Mouse (Mus musculus): ENCODE data around the gene Apba2. TPM values are rescaled to one million over a fixed set of nuclear protein-coding genes. Genes with fewer than 3 reads are reported as not detected.

Apba2 gene
- polyA plus RNA-seq, 1 experiment from 2014 or later: 0.27 TPM

- ATAC-seq (ENCODE audit: low read depth): no peak
- no peaks in the 10 kb centered on the region for H3K36me3 ChIP-seq
- no peak for DNase-seq
- H3K4me1 ChIP-seq (replicated peaks): no peaks in the 10 kb centered on the region
- H3K4me2 ChIP-seq: no peak overlapping the region
- H3K4me3 ChIP-seq (replicated peaks): no peak overlapping the region
- no peak overlapping the region for H3K9ac ChIP-seq
- H3K27me3 ChIP-seq: no peaks in the 10 kb centered on the region
- WGBS (ENCODE audit: insufficient replicate concordance): 53% methylated on average over 11 of the region's 11 CpGs
- no peak overlapping the region for H3K27ac ChIP-seq
- H3K9me3 ChIP-seq (replicated peaks): no peaks in the 10 kb centered on the region
These were observed 87.3 kb downstream of the Apba2 start for GRCm38 (mm10) chr7:64588636-64589389.

- 57% methylated on average over 6 of the region's 6 CpGs for WGBS (ENCODE audit: insufficient replicate concordance)
- Histone ChIP-seq H3K4me2 (no peak overlapping the region), H3K4me1 (replicated peaks) (no peaks in the 10 kb centered on the region), H3K9ac (no peak overlapping the region), H3K36me3 (no peaks in the 10 kb centered on the region), H3K9me3 (replicated peaks) (no peaks in the 10 kb centered on the region; the same call in 1 of the 2 replicates), H3K27me3 (no peaks in the 10 kb centered on the region), H3K4me3 (replicated peaks) (no peak overlapping the region), H3K27ac (no peak overlapping the region)
- ATAC-seq (ENCODE audit: low read depth): no peak
- DNase-seq: no peak
These were observed 93.8 kb downstream of the Apba2 start for GRCm38 (mm10) chr7:64595256-64595655.

GRCm38 (mm10) chr7:64596652-64597051 lies 95.1 kb downstream of the Apba2 start:
- ATAC-seq (ENCODE audit: low read depth): no peak

GRCm38 (mm10) chr7:64609866-64610265 lies 108.4 kb downstream of the Apba2 start:
- Histone ChIP-seq H3K9ac (no peak overlapping the region), H3K27ac (no peak overlapping the region), H3K27me3 (no peaks in the 10 kb centered on the region), H3K4me1 (replicated peaks) (no peaks in the 10 kb centered on the region), H3K4me2 (no peak overlapping the region), H3K36me3 (no peaks in the 10 kb centered on the region), H3K4me3 (replicated peaks) (no peak overlapping the region), H3K9me3 (replicated peaks) (peaks cover 6% of the 10 kb centered on the region; the same call in 1 of the 2 replicates)
- no peak for ATAC-seq (ENCODE audit: low read depth)
- DNase-seq: no peak
- 50% methylated on average over 3 of the region's 3 CpGs for WGBS (ENCODE audit: insufficient replicate concordance)

More at GRCm38 (mm10) chr7:64596652-64597051, 95.1 kb downstream of the Apba2 start:
- Histone ChIP-seq H3K4me3 (replicated peaks) (no peak overlapping the region), H3K9ac (no peak overlapping the region), H3K9me3 (replicated peaks) (no peaks in the 10 kb centered on the region; the same call in 1 of the 2 replicates), H3K4me2 (no peak overlapping the region), H3K27me3 (no peaks in the 10 kb centered on the region), H3K27ac (no peak overlapping the region), H3K36me3 (no peaks in the 10 kb centered on the region), H3K4me1 (replicated peaks) (no peaks in the 10 kb centered on the region)
- DNase-seq: no peak
- 70% methylated on average over 9 of the region's 9 CpGs for WGBS (ENCODE audit: insufficient replicate concordance)

GRCm38 (mm10) chr7:64610875-64611274 lies 109.4 kb downstream of the Apba2 start:
- 55% methylated on average over 4 of the region's 4 CpGs for WGBS (ENCODE audit: insufficient replicate concordance)
- H3K4me2 ChIP-seq: no peak overlapping the region

GRCm38 (mm10) chr7:64619261-64619660 lies 117.8 kb downstream of the Apba2 start:
- ATAC-seq (ENCODE audit: low read depth): no peak
- Histone ChIP-seq H3K4me1 (replicated peaks) (no peaks in the 10 kb centered on the region), H3K4me2 (no peak overlapping the region), H3K27ac (no peak overlapping the region), H3K9me3 (replicated peaks) (0 out of 2 replicates have a peak, but pooled peaks cover 9% of the 10 kb centered on the region), H3K9ac (no peak overlapping the region), H3K4me3 (replicated peaks) (no peak overlapping the region), H3K27me3 (no peaks in the 10 kb centered on the region), H3K36me3 (no peaks in the 10 kb centered on the region)
- WGBS (ENCODE audit: insufficient replicate concordance): 64% methylated on average over 4 of the region's 4 CpGs
- DNase-seq: no peak

More at GRCm38 (mm10) chr7:64610875-64611274, 109.4 kb downstream of the Apba2 start:
- no peak for ATAC-seq (ENCODE audit: low read depth)
- no peaks in the 10 kb centered on the region for H3K4me1 ChIP-seq (replicated peaks)
- H3K27ac ChIP-seq: no peak overlapping the region
- H3K36me3 ChIP-seq: no peaks in the 10 kb centered on the region
- H3K9me3 ChIP-seq (replicated peaks): peaks cover 6% of the 10 kb centered on the region; the same call in 1 of the 2 replicates
- no peak for DNase-seq
- no peak overlapping the region for H3K9ac ChIP-seq
- no peaks in the 10 kb centered on the region for H3K27me3 ChIP-seq
- no peak overlapping the region for H3K4me3 ChIP-seq (replicated peaks)

- Histone ChIP-seq H3K36me3 (no peaks in the 10 kb centered on the region), H3K4me2 (no peak overlapping the region), H3K9me3 (replicated peaks) (peaks cover 9% of the 10 kb centered on the region; the same call in 1 of the 2 replicates), H3K9ac (no peak overlapping the region), H3K4me1 (replicated peaks) (no peaks in the 10 kb centered on the region), H3K27ac (no peak overlapping the region), H3K4me3 (replicated peaks) (no peak overlapping the region), H3K27me3 (no peaks in the 10 kb centered on the region)
- no peak for ATAC-seq (ENCODE audit: low read depth)
- DNase-seq: no peak
- 61% methylated on average over 8 of the region's 8 CpGs for WGBS (ENCODE audit: insufficient replicate concordance)
These were observed 125.0 kb downstream of the Apba2 start for GRCm38 (mm10) chr7:64626494-64626893.

GRCm38 (mm10) chr7:64627972-64628655 lies 126.6 kb downstream of the Apba2 start:
- H3K27me3 ChIP-seq: no peaks in the 10 kb centered on the region
- H3K27ac ChIP-seq: no peak overlapping the region
- WGBS (ENCODE audit: insufficient replicate concordance): 50% methylated on average over 8 of the region's 8 CpGs
- H3K9me3 ChIP-seq (replicated peaks): peaks cover 9% of the 10 kb centered on the region; the same call in 1 of the 2 replicates
- H3K4me2 ChIP-seq: no peak overlapping the region
- ATAC-seq (ENCODE audit: low read depth) (no peak), DNase-seq (no peak)
- H3K36me3 ChIP-seq: no peaks in the 10 kb centered on the region
- no peak overlapping the region for H3K9ac ChIP-seq
- H3K4me3 ChIP-seq (replicated peaks): no peak overlapping the region
- H3K4me1 ChIP-seq (replicated peaks): no peaks in the 10 kb centered on the region

- H3K4me2 ChIP-seq: no peak overlapping the region
- peaks cover 9% of the 10 kb centered on the region for H3K9me3 ChIP-seq (replicated peaks)
- no peaks in the 10 kb centered on the region for H3K4me1 ChIP-seq (replicated peaks)
- no peak for ATAC-seq (ENCODE audit: low read depth)
- H3K27ac ChIP-seq: no peak overlapping the region
- 61% methylated on average over 6 of the region's 6 CpGs for WGBS (ENCODE audit: insufficient replicate concordance)
- H3K4me3 ChIP-seq (replicated peaks): no peak overlapping the region
- no peaks in the 10 kb centered on the region for H3K27me3 ChIP-seq
- no peaks in the 10 kb centered on the region for H3K36me3 ChIP-seq
- no peak for DNase-seq
- H3K9ac ChIP-seq: no peak overlapping the region
These were observed 129.2 kb downstream of the Apba2 start for GRCm38 (mm10) chr7:64630697-64631096.

GRCm38 (mm10) chr7:64631131-64631530 lies 129.6 kb downstream of the Apba2 start:
- Histone ChIP-seq H3K27ac (no peak overlapping the region), H3K27me3 (no peaks in the 10 kb centered on the region)
- WGBS (ENCODE audit: insufficient replicate concordance): 57% methylated on average over 6 of the region's 6 CpGs

GRCm38 (mm10) chr7:64631781-64632351 lies 130.4 kb downstream of the Apba2 start:
- no peaks in the 10 kb centered on the region for H3K36me3 ChIP-seq
- no peak overlapping the region for H3K27ac ChIP-seq
- H3K9ac ChIP-seq: no peak overlapping the region
- DNase-seq (no peak), ATAC-seq (ENCODE audit: low read depth) (no peak)
- H3K27me3 ChIP-seq: no peaks in the 10 kb centered on the region
- H3K4me2 ChIP-seq: no peak overlapping the region
- 69% methylated on average over 6 of the region's 6 CpGs for WGBS (ENCODE audit: insufficient replicate concordance)
- H3K4me1 ChIP-seq (replicated peaks): no peaks in the 10 kb centered on the region
- no peak overlapping the region for H3K4me3 ChIP-seq (replicated peaks)
- H3K9me3 ChIP-seq (replicated peaks): peaks cover 2% of the 10 kb centered on the region; the same call in 1 of the 2 replicates

More at GRCm38 (mm10) chr7:64631131-64631530, 129.6 kb downstream of the Apba2 start:
- H3K9ac ChIP-seq: no peak overlapping the region
- no peak for DNase-seq
- H3K4me1 ChIP-seq (replicated peaks): no peaks in the 10 kb centered on the region
- no peak overlapping the region for H3K4me2 ChIP-seq
- ATAC-seq (ENCODE audit: low read depth): no peak
- H3K36me3 ChIP-seq: no peaks in the 10 kb centered on the region
- peaks cover 7% of the 10 kb centered on the region for H3K9me3 ChIP-seq (replicated peaks)
- H3K4me3 ChIP-seq (replicated peaks): no peak overlapping the region

All from liver, embryonic 13.5 days (tissue).